Mouse (Mus musculus) midbrain, embryonic 15.5 days (tissue): ENCODE results near the gene Strip2. TPM values are rescaled to one million over a fixed set of nuclear protein-coding genes. Genes with fewer than 3 reads are reported as not detected.
A peak's percentile ranks its signal among the peaks of the same experiment; 100 is the strongest.

Experiments
- ATAC-seq: fragments of 200-750 bp; cut with Nextera tagmentation; replicated peaks from 2 replicates; pipeline ENCODE4 v1.8.0; 2017; ENCODE audit warnings: moderate TSS enrichment
- H3K27ac ChIP-seq: fragments of 300-500 bp; sonication (generic); 2 replicates; pipeline ENCODE4 v1.5.1; 2015; ENCODE audit warnings: mild to moderate bottlenecking, inconsistent platforms
- H3K27me3 ChIP-seq: fragments of 300-500 bp; sonication (generic); replicated peaks from 2 replicates; pipeline ENCODE4 v1.6.1; 2015; ENCODE audit warnings: inconsistent platforms
- H3K36me3 ChIP-seq: fragments of 300-500 bp; sonication (generic); replicated peaks from 2 replicates; pipeline ENCODE4 v1.6.1; 2015; ENCODE audit warnings: inconsistent platforms
- H3K4me1 ChIP-seq: fragments of 300-500 bp; sonication (generic); 2 replicates; pipeline ENCODE4 v1.6.1; 2015; ENCODE audit warnings: inconsistent platforms
- H3K4me2 ChIP-seq: fragments of 300-500 bp; sonication (generic); 2 replicates; pipeline ENCODE4 v1.6.1; 2015; ENCODE audit warnings: inconsistent platforms, mild to moderate bottlenecking, moderate library complexity
- H3K4me3 ChIP-seq: fragments of 300-500 bp; sonication (generic); 2 replicates; pipeline ENCODE4 v1.5.1; 2015; ENCODE audit warnings: mild to moderate bottlenecking, inconsistent platforms
- H3K9ac ChIP-seq: fragments of 300-500 bp; sonication (generic); 2 replicates; pipeline ENCODE4 v1.6.1; 2015; ENCODE audit warnings: mild to moderate bottlenecking, inconsistent platforms
- H3K9me3 ChIP-seq: fragments of 300-500 bp; sonication (generic); 2 replicates; pipeline ENCODE4 v1.6.1; 2016; ENCODE audit warnings: inconsistent platforms
- WGBS: fragments of 180-500 bp; shearing (Covaris S2); methylation state at CpG from one replicate; pipeline ENCODE4 v1.1.7; 2015; ENCODE audit warnings: mixed read lengths; 5-methylcytosine and 5-hydroxymethylcytosine counted together
- polyA plus RNA-seq: library from polyadenylated mRNA; unstranded; fragments of >200 nt; fragmentation: Nextera tagmentation; extraction: Ambion mirVana; gene quantifications from 2 replicates; pipeline ENCODE4 v1.2.1, GENCODE M21; 2015

Strip2 gene
- polyA plus RNA-seq, 1 experiment from 2014 or later: 4.0 TPM

- no peaks in the 10 kb centered on the region for H3K4me1 ChIP-seq
- H3K9me3 ChIP-seq: no peaks in the 10 kb centered on the region
- H3K9ac ChIP-seq: no peak overlapping the region
- ATAC-seq: no peak
- H3K27me3 ChIP-seq: no peaks in the 10 kb centered on the region
- no peak overlapping the region for H3K4me2 ChIP-seq
- H3K36me3 ChIP-seq: peaks cover 9% of the 10 kb centered on the region; the same call in 1 of the 2 replicates
- no peak overlapping the region for H3K27ac ChIP-seq
- WGBS: 81% methylated on average over 2 of the region's 2 CpGs
- no peak overlapping the region for H3K4me3 ChIP-seq
Measured at GRCm38 (mm10) chr6:29902256-29902655, 14.6 kb upstream of the Strip2 start.

- Histone ChIP-seq H3K4me3 (no peak overlapping the region), H3K4me1 (no peaks in the 10 kb centered on the region), H3K4me2 (no peak overlapping the region), H3K27me3 (no peaks in the 10 kb centered on the region), H3K36me3 (peaks cover 9% of the 10 kb centered on the region; the same call in 1 of the 2 replicates), H3K9me3 (no peaks in the 10 kb centered on the region), H3K9ac (no peak overlapping the region), H3K27ac (no peak overlapping the region)
- WGBS: 96% methylated on average over 3 of the region's 3 CpGs
- ATAC-seq: no peak
Measured at GRCm38 (mm10) chr6:29903343-29903914, 13.4 kb upstream of the Strip2 start.

GRCm38 (mm10) chr6:29904281-29904680, 12.5 kb upstream of the Strip2 start:
- Histone ChIP-seq H3K4me1 (no peaks in the 10 kb centered on the region), H3K27ac (no peak overlapping the region), H3K36me3 (peaks cover 16% of the 10 kb centered on the region; the same call in 1 of the 2 replicates), H3K27me3 (no peaks in the 10 kb centered on the region), H3K4me2 (no peak overlapping the region), H3K9ac (no peak overlapping the region), H3K4me3 (no peak overlapping the region), H3K9me3 (no peaks in the 10 kb centered on the region)
- ATAC-seq: no peak
- WGBS: 85% methylated on average over 3 of the region's 3 CpGs

GRCm38 (mm10) chr6:29910631-29911030, 6.2 kb upstream of the Strip2 start:
- no peak overlapping the region for H3K9ac ChIP-seq
- peaks cover 4% of the 10 kb centered on the region; the same call in 1 of the 2 replicates for H3K27me3 ChIP-seq
- no peak overlapping the region for H3K4me3 ChIP-seq
- peaks cover 15% of the 10 kb centered on the region; the same call in 1 of the 2 replicates for H3K36me3 ChIP-seq
- H3K9me3 ChIP-seq: no peaks in the 10 kb centered on the region
- ATAC-seq: no peak
- H3K4me2 ChIP-seq: no peak overlapping the region
- no peak overlapping the region for H3K27ac ChIP-seq
- no peaks in the 10 kb centered on the region for H3K4me1 ChIP-seq
- 92% methylated on average over 3 of the region's 3 CpGs for WGBS

- H3K9me3 ChIP-seq: no peaks in the 10 kb centered on the region
- ATAC-seq: no peak
- no peak overlapping the region for H3K27ac ChIP-seq
- H3K27me3 ChIP-seq: peaks cover 15% of the 10 kb centered on the region
- no peak overlapping the region for H3K4me3 ChIP-seq
- H3K4me2 ChIP-seq: no peak overlapping the region
- peaks cover 13% of the 10 kb centered on the region; the same call in 1 of the 2 replicates for H3K4me1 ChIP-seq
- WGBS: 35% methylated on average over 1 of the region's 1 CpGs
- H3K9ac ChIP-seq: no peak overlapping the region
- peaks cover 10% of the 10 kb centered on the region; the same call in 1 of the 2 replicates for H3K36me3 ChIP-seq
Measured at GRCm38 (mm10) chr6:29913673-29914072, 3.1 kb upstream of the Strip2 start.

GRCm38 (mm10) chr6:29914136-29914535, 2.7 kb upstream of the Strip2 start:
- Histone ChIP-seq H3K4me3 (no peak overlapping the region), H3K4me2 (no peak overlapping the region), H3K9me3 (no peaks in the 10 kb centered on the region), H3K36me3 (peaks cover 6% of the 10 kb centered on the region; the same call in 1 of the 2 replicates), H3K4me1 (peaks cover 13% of the 10 kb centered on the region; the same call in 1 of the 2 replicates), H3K27me3 (peaks cover 19% of the 10 kb centered on the region), H3K27ac (no peak overlapping the region), H3K9ac (no peak overlapping the region)
- no peak for ATAC-seq

GRCm38 (mm10) chr6:29915836-29916235, 976 bp upstream of the Strip2 start:
- H3K4me2 ChIP-seq: no peak overlapping the region
- no peak overlapping the region for H3K27ac ChIP-seq
- H3K4me3 ChIP-seq: no peak overlapping the region
- peaks cover 13% of the 10 kb centered on the region; the same call in 1 of the 2 replicates for H3K4me1 ChIP-seq
- H3K9ac ChIP-seq: no peak overlapping the region
- WGBS: 28% methylated on average over 9 of the region's 9 CpGs
- H3K9me3 ChIP-seq: no peaks in the 10 kb centered on the region
- ATAC-seq: no peak
- H3K36me3 ChIP-seq: no peaks in the 10 kb centered on the region
- H3K27me3 ChIP-seq: peaks cover 20% of the 10 kb centered on the region

GRCm38 (mm10) chr6:29917383-29917720, 540 bp downstream of the Strip2 start:
- peak overlapping the region; percentile 64 for H3K9ac ChIP-seq
- peaks cover 20% of the 10 kb centered on the region for H3K27me3 ChIP-seq
- peak overlapping the region; percentile 81 for H3K4me3 ChIP-seq
- peak; percentile 82 for ATAC-seq
- H3K4me1 ChIP-seq: peaks cover 13% of the 10 kb centered on the region; the same call in 1 of the 2 replicates
- peak overlapping the region; percentile 53 for H3K27ac ChIP-seq
- no peaks in the 10 kb centered on the region for H3K36me3 ChIP-seq
- peak overlapping the region; percentile 98 for H3K4me2 ChIP-seq
- WGBS: under 1% methylated on average over 21 of the region's 21 CpGs
- H3K9me3 ChIP-seq: no peaks in the 10 kb centered on the region

- no peaks in the 10 kb centered on the region for H3K36me3 ChIP-seq
- no peaks in the 10 kb centered on the region for H3K9me3 ChIP-seq
- H3K9ac ChIP-seq: no peak overlapping the region
- H3K27ac ChIP-seq: no peak overlapping the region
- peak overlapping the region; percentile 81 for H3K4me3 ChIP-seq
- WGBS: 46% methylated on average over 4 of the region's 4 CpGs
- peak overlapping the region; percentile 98 for H3K4me2 ChIP-seq
- peaks cover 20% of the 10 kb centered on the region for H3K27me3 ChIP-seq
- H3K4me1 ChIP-seq: peaks cover 13% of the 10 kb centered on the region; the same call in 1 of the 2 replicates
- ATAC-seq: no peak
Measured at GRCm38 (mm10) chr6:29917947-29918346, 1.1 kb downstream of the Strip2 start.

- Histone ChIP-seq H3K9me3 (no peaks in the 10 kb centered on the region), H3K4me1 (no peaks in the 10 kb centered on the region), H3K27me3 (peaks cover 7% of the 10 kb centered on the region), H3K9ac (no peak overlapping the region), H3K27ac (no peak overlapping the region), H3K4me2 (no peak overlapping the region), H3K36me3 (no peaks in the 10 kb centered on the region), H3K4me3 (no peak overlapping the region)
- 82% methylated on average over 4 of the region's 4 CpGs for WGBS
- no peak for ATAC-seq
Measured at GRCm38 (mm10) chr6:29923501-29923900, 6.7 kb downstream of the Strip2 start.

GRCm38 (mm10) chr6:29925594-29926219, 8.9 kb downstream of the Strip2 start:
- H3K27me3 ChIP-seq: no peaks in the 10 kb centered on the region
- ATAC-seq: no peak
- 72% methylated on average over 6 of the region's 6 CpGs for WGBS

GRCm38 (mm10) chr6:29930087-29930486, 13.3 kb downstream of the Strip2 start:
- Histone ChIP-seq H3K27ac (no peak overlapping the region), H3K9me3 (no peaks in the 10 kb centered on the region), H3K4me2 (no peak overlapping the region), H3K36me3 (no peaks in the 10 kb centered on the region), H3K9ac (no peak overlapping the region), H3K4me3 (no peak overlapping the region), H3K27me3 (no peaks in the 10 kb centered on the region), H3K4me1 (no peaks in the 10 kb centered on the region)
- ATAC-seq: no peak

More at GRCm38 (mm10) chr6:29925594-29926219, 8.9 kb downstream of the Strip2 start:
- Histone ChIP-seq H3K4me3 (no peak overlapping the region), H3K9me3 (no peaks in the 10 kb centered on the region), H3K9ac (no peak overlapping the region), H3K4me1 (no peaks in the 10 kb centered on the region), H3K27ac (no peak overlapping the region), H3K4me2 (no peak overlapping the region), H3K36me3 (no peaks in the 10 kb centered on the region)

- Histone ChIP-seq H3K36me3 (no peaks in the 10 kb centered on the region), H3K27me3 (no peaks in the 10 kb centered on the region), H3K27ac (no peak overlapping the region), H3K4me1 (no peaks in the 10 kb centered on the region), H3K9me3 (no peaks in the 10 kb centered on the region), H3K9ac (no peak overlapping the region), H3K4me2 (no peak overlapping the region), H3K4me3 (no peak overlapping the region)
- 89% methylated on average over 6 of the region's 6 CpGs for WGBS
- ATAC-seq: no peak
Measured at GRCm38 (mm10) chr6:29930665-29931064, 13.9 kb downstream of the Strip2 start.
